Mouse (Mus musculus) kidney, postnatal 36 days (tissue): ENCODE measurements at regions not wholly inside any gene's neighbourhood (a gene's known extent, or its start where the extent isn't known, plus 50 kb on each side); places are given as distances from the start of the nearest gene placed in this dataset.
"Not testable (repeated sequence)": the region's sequence is repeated elsewhere in the genome, so short reads cannot be mapped to it uniquely, and the experiment has no call there.

Source experiments
- DNase-seq, 2 experiments: peaks; one replicate each; pipeline ENCODE4 v3.0.0; 2021 to 2022; ENCODE audit warnings: mixed read lengths in 2 of 2

GRCm38 (mm10) chr16:80893761-80894160 lies 306.7 kb upstream of the Ncam2 start:
- DNase-seq, result no peak

DNA sequence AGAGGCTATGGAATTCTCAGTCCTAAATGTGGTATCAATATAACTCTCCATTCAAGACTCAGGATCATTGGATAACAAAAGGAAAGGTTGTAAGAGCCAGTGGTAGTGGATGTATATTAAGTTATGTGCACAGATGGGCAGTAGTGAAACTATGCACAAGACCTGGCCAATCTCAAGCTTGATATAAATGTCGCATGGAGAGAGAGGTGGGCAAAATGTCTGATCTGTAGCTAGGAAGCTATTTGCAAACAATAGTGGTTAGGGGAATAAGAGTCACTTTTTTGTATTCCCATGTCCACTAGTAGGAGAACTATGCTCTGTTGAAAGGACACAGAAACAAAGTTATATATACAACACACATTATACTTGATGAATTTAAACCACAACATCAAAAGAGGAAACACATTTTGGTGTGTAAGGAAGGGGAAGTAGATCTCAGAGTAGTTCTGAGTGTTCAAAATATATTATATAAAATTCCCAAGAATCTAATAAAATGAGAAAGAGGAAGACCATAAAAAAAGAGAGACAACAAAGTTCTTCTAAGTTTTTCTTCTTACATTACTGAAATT lies 279.7 kb upstream of the Ncam2 start:
- no peak for DNase-seq

DNA sequence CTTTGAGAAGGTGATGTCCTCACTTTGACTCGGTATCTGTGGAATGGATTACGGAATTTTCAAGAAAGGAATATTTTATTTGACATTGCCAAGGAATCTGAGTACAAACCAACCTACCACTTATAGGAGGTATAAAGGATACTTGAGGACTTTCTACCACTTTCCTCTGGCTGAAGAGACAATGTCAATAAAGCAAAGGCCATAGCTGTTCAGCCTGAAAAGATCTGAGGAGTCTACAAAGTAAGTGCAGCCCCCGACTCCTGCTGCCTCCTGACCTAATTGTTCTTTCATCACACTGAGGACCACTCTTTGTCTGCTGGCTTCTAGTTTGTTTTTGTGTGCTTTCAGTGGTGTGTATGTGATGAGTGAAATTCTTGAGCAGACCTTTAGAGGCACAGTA lies 269.5 kb upstream of the Ncam2 start:
- DNase-seq, result no peak

DNA sequence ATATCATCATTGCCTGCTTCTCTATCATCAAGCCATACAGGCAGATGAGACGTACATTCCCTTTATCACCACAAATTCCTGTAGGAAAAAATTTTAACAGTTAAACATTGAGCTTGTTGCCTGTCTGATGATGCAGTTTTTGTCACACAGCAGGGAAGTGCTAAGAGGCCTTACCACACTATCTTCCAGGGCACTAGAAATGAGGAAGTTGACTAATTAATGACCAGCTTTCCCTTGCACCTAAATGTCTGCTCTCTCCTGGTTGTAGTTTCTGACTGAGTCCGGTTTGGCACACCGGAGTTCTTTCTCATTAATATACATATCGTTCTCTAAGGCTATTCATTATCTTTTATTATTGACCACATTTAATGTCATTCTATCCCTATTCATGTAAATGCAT lies 269.0 kb upstream of the Ncam2 start:
- no peak for DNase-seq

DNA sequence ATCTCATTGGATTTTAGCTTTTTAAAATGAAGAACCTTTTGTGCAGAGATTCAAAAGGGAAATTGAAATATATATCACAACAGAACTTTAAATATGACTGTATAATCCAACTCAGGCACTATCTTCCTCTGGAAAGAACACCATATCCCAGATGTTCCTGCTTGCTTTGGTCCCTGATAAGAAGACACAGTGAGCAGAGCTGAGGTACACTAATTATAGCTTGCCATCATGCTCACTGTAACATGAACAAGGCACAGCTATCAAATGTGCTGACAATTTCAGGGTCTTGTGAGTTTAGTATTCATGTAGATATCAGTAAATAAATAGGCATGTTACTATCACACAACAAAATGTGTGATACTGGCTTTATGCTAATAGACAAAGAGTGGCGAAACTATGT lies 264.8 kb upstream of the Ncam2 start:
- DNase-seq, result no peak

DNA sequence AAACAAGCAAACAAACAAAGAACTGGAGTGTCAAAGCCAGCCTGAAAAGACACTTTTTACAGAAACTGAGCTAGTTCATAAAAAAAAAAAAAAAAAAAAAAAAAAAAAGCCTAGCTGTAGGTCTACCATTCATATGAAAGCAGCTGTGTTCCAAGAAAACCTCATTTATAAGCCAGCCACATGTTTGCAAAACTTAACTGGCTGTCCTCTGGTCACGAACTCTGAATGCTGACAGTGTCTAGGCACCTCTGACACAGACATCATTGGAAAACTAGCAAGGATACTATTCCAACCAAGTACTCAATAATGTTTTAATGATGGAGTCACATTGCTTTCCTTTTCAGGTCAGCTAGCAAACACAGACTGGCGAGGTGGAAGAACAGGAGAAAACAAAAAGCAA lies 238.4 kb upstream of the Ncam2 start:
- no peak for DNase-seq

DNA sequence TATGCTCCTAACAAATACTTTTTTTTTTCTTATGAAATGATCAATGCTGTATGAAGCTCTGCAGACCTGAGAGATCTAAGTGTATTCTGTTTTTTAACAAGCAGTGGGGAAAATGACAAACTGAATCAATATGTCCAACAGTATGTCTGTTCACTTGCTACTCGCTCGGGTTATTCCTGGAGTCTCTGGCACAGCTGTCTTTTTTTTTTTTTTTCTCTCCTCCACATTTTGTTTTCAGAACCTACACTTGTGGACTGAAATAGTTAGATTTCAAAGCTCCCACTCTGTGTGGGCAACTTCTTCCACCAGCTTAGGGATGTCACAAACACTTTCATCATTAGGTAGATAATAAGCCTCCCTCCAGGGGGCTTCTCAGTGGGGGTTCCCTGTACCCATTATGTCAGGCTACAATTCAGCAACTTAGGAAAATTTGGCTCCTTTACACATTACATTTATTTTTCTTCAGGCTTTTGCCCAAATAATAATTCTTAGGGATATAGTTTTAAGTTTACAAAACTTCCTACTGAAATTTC lies 218.9 kb upstream of the Ncam2 start:
- no peak for DNase-seq

- DNase-seq, result no peak
Observed at GRCm38 (mm10) chr16:80987816-80988215, 212.7 kb upstream of the Ncam2 start.

DNA sequence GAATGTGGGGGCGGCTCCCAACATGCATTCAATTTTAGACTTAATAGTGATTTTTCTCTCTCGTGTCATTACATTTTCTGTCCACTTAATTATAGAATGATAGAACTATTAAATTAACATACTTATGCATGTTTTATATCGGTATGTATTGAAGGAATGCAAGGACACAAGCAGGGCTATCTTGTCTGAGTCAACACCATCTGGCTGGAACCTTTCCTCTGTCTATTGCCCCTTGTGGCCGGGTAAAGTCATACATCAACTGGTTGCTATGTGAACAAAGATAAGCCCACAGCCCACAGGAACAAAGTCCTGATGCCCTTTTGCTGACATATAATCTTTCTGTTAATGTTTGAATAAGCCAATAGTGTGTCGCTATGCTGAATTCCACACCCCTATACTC lies 163.7 kb upstream of the Ncam2 start:
- DNase-seq, result not testable (repeated sequence)

DNA sequence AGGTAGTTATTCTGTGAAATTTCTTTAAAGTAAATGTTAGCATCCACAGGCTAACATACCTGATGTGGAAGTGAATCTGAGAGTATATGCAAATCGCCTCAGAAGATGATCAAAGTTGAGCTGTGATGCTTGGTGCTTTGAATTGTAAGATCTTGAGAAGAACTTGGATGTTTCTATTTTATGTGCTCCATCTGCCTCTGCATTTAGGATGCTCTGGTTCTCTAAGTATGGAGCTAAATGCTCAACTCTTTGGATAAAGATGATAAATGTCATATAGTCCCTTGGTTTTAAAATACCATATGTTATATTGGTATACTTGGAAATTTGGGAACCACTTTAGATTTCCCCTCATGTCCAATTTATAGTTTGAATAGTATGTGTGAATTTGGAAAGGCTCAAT lies 159.2 kb upstream of the Ncam2 start:
- DNase-seq, result no peak

GRCm38 (mm10) chr16:81045686-81046085 lies 154.8 kb upstream of the Ncam2 start:
- no peak for DNase-seq

DNA sequence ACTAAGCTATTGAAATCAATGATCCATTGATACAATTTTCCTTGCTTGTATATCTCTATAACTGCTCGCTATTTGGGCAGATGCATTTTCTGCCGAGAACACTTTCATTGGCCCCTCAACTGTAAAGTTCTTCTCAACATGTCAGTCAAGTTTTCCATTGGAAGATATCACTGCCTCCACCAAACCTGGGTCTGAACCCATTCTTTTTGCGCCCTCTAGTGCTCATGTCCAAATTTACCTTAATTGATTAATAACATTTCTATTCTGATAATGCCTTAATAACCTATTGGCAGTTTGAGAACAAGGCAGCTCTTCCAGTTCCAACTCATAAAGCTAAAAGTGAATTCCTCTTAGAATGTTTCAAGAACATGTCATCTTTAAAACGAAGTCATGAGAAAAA lies 132.2 kb upstream of the Ncam2 start:
- DNase-seq, result peak in 1 of 2 experiments; percentile 3
